Mouse (Mus musculus) limb, embryonic 14.5 days (tissue): ENCODE data around the gene Atp6v0d1. TPM values are rescaled to one million over a fixed set of nuclear protein-coding genes. Genes with fewer than 3 reads are reported as not detected.

Experiments
- ATAC-seq: fragments of 200-750 bp; cut with Nextera tagmentation; 2 replicates; pipeline ENCODE4 v1.8.0; 2017; ENCODE audit warnings: low read depth, moderate number of reproducible peaks, moderate TSS enrichment; ENCODE audit not compliant: low FRiP score
- DNase-seq: peaks from one replicate; pipeline ENCODE4 v3.0.0-alpha.2; 2015; ENCODE audit warnings: low spot score
- H3K27ac ChIP-seq: fragments of 300-500 bp; sonication (generic); replicated peaks from 2 replicates; pipeline ENCODE4 v1.5.1; 2014; ENCODE audit warnings: low read depth, mild to moderate bottlenecking, low read length, moderate library complexity, mixed read lengths
- H3K27me3 ChIP-seq: fragments of 300-500 bp; sonication (generic); 2 replicates; pipeline ENCODE4 v1.6.1; 2014; ENCODE audit warnings: low read length, mixed read lengths; ENCODE audit not compliant: control insufficient read depth, insufficient read depth
- H3K36me3 ChIP-seq: fragments of 300-500 bp; sonication (generic); 2 replicates; pipeline ENCODE4 v1.6.1; 2014; ENCODE audit warnings: mild to moderate bottlenecking, low read length, moderate library complexity, mixed read lengths; ENCODE audit not compliant: control insufficient read depth, insufficient read depth
- H3K4me1 ChIP-seq: fragments of 300-500 bp; sonication (generic); 2 replicates; pipeline ENCODE4 v1.6.1; 2014; ENCODE audit warnings: antibody characterized with exemption, low read length, mixed read lengths; ENCODE audit not compliant: control insufficient read depth, insufficient read depth
- H3K4me2 ChIP-seq: fragments of 300-500 bp; sonication (generic); replicated peaks from 2 replicates; pipeline ENCODE4 v1.6.1; 2014; ENCODE audit warnings: low read depth, mild to moderate bottlenecking, low read length, moderate library complexity; ENCODE audit not compliant: severe bottlenecking
- H3K4me3 ChIP-seq: fragments of 300-500 bp; sonication (generic); replicated peaks from 2 replicates; pipeline ENCODE4 v1.5.1; 2014; ENCODE audit warnings: low read length
- H3K9ac ChIP-seq: fragments of 300-500 bp; sonication (generic); 2 replicates; pipeline ENCODE4 v1.6.1; 2014; ENCODE audit warnings: mild to moderate bottlenecking, low read depth, low read length, moderate library complexity; ENCODE audit not compliant: severe bottlenecking
- H3K9me3 ChIP-seq: fragments of 300-500 bp; sonication (generic); 2 replicates; pipeline ENCODE4 v1.6.1; 2016; ENCODE audit warnings: low read length; ENCODE audit not compliant: control insufficient read depth
- POLR2A ChIP-seq: fragments of 200-500 bp; IDR thresholded peaks from 2 replicates; pipeline ENCODE4 v1.8.0; 2012; ENCODE audit warnings: inconsistent platforms, mild to moderate bottlenecking, moderate library complexity, borderline replicate concordance; ENCODE audit not compliant: insufficient read depth, insufficient read length; ENCODE audit errors: extremely low read depth
- WGBS: fragments of 180-500 bp; shearing (Covaris S2); extraction: QIAGEN DNeasy Blood & Tissue Kit; methylation state at CpG from one replicate; pipeline ENCODE4 v1.1.7; 2014; 5-methylcytosine and 5-hydroxymethylcytosine counted together
- polyA plus RNA-seq, 2 experiments: library from polyadenylated mRNA; depleted of rRNA in 1 of 2; stranded (reverse) in 1 of 2; unstranded in 1 of 2; fragments of >200 nt; fragmentation: Nextera tagmentation in 1 of 2; extraction: Ambion mirVana in 1 of 2; gene quantifications; 2 replicates each; pipeline versions ENCODE4 v1.2.1 to v1.2.3; 2012 to 2014

Atp6v0d1 gene
- polyA plus RNA-seq, 2 experiments, result 93.2 to 98.9 TPM

- 69% methylated on average over 2 of the region's 2 CpGs for WGBS
- DNase-seq (no peak), ATAC-seq (no peak)
- no peak overlapping the region for H3K27ac ChIP-seq
- H3K36me3 ChIP-seq, result peaks cover 37% of the 10 kb centered on the region
- H3K9ac ChIP-seq, result no peak overlapping the region
- no peak overlapping the region for H3K4me2 ChIP-seq
- no peak for TF ChIP-seq POLR2A
- no peak overlapping the region for H3K4me3 ChIP-seq
- no peaks in the 10 kb centered on the region for H3K9me3 ChIP-seq
- H3K4me1 ChIP-seq, result no peaks in the 10 kb centered on the region
- H3K27me3 ChIP-seq, result no peaks in the 10 kb centered on the region
Measured at GRCm38 (mm10) chr8:105527110-105527509, 38.7 kb downstream of the Atp6v0d1 start.

DNA sequence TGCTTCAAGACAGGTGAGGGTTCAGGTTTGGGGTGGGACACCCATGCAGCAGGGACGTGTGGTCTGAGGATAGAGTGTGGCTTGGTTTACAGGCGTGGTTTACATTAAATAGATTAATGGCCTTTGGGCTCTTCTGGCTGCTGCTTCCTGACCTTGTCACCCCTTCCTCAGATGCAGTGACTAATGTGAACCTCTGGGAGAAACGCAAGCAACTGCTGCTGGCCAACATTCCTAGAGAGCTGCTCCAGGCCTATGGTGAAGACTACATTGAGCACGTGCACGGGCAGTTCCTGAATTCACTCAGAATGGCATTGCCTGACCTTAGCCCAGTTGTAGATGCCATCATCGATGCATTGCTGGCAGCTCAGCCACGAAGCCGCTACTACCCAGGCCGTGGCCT lies 43.0 kb downstream of the Atp6v0d1 start:
- Histone ChIP-seq H3K27ac (no peak overlapping the region), H3K4me2 (no peak overlapping the region), H3K9me3 (no peaks in the 10 kb centered on the region), H3K36me3 (peaks cover 28% of the 10 kb centered on the region), H3K4me3 (no peak overlapping the region), H3K27me3 (no peaks in the 10 kb centered on the region), H3K9ac (no peak overlapping the region), H3K4me1 (peaks cover 24% of the 10 kb centered on the region)
- DNase-seq (no peak), ATAC-seq (no peak)
- 58% methylated on average over 9 of the region's 9 CpGs for WGBS
- TF ChIP-seq POLR2A, result no peak

GRCm38 (mm10) chr8:105521995-105522769 lies 43.7 kb downstream of the Atp6v0d1 start:
- Histone ChIP-seq H3K36me3 (peaks cover 28% of the 10 kb centered on the region), H3K27me3 (no peaks in the 10 kb centered on the region), H3K9me3 (no peaks in the 10 kb centered on the region), H3K9ac (no peak overlapping the region), H3K4me2 (no peak overlapping the region), H3K27ac (no peak overlapping the region), H3K4me1 (peaks cover 28% of the 10 kb centered on the region), H3K4me3 (no peak overlapping the region)
- no peak for TF ChIP-seq POLR2A
- DNase-seq (no peak), ATAC-seq (no peak)
- WGBS, result 69% methylated on average over 21 of the region's 21 CpGs

- Histone ChIP-seq H3K9ac (no peak overlapping the region; the same call in 1 of the 2 replicates), H3K27me3 (no peaks in the 10 kb centered on the region), H3K9me3 (no peaks in the 10 kb centered on the region), H3K4me2 (no peak overlapping the region), H3K4me1 (peaks cover 33% of the 10 kb centered on the region), H3K4me3 (no peak overlapping the region), H3K27ac (no peak overlapping the region), H3K36me3 (peaks cover 28% of the 10 kb centered on the region)
- ATAC-seq (no peak), DNase-seq (no peak)
- no peak for TF ChIP-seq POLR2A
- 0% methylated on average over 3 of the region's 3 CpGs for WGBS
Measured at GRCm38 (mm10) chr8:105521061-105521460, 44.8 kb downstream of the Atp6v0d1 start.

GRCm38 (mm10) chr8:105520521-105520920 lies 45.3 kb downstream of the Atp6v0d1 start:
- H3K27me3 ChIP-seq, result no peaks in the 10 kb centered on the region
- H3K36me3 ChIP-seq, result peaks cover 28% of the 10 kb centered on the region
- H3K4me1 ChIP-seq, result peaks cover 34% of the 10 kb centered on the region
- no peaks in the 10 kb centered on the region for H3K9me3 ChIP-seq
- no peak for TF ChIP-seq POLR2A
- H3K27ac ChIP-seq, result no peak overlapping the region
- H3K9ac ChIP-seq, result no peak overlapping the region
- ATAC-seq (no peak), DNase-seq (no peak)
- no peak overlapping the region for H3K4me3 ChIP-seq
- no peak overlapping the region for H3K4me2 ChIP-seq
- 31% methylated on average over 5 of the region's 5 CpGs for WGBS
